Mouse (Mus musculus): ENCODE data around the gene Zfp592. TPM values are rescaled to one million over a fixed set of nuclear protein-coding genes. Genes with fewer than 3 reads are reported as not detected.
A peak's percentile ranks its signal among the peaks of the same experiment; 100 is the strongest.

Zfp592 gene
- polyA plus RNA-seq, 1 experiment from 2014 or later: 6.6 TPM

GRCm38 (mm10) chr7:81001844-81002243 is 8.4 kb downstream of the Zfp592 start:
- 84% methylated on average over 5 of the region's 5 CpGs for WGBS
- no peaks in the 10 kb centered on the region for H3K27me3 ChIP-seq (replicated peaks; ENCODE audit: insufficient read depth, low read length)
- H3K4me2 ChIP-seq (replicated peaks; ENCODE audit: low read depth, low read length): no peak overlapping the region
- no peak overlapping the region for H3K9ac ChIP-seq (replicated peaks; ENCODE audit: low read depth)
- H3K36me3 ChIP-seq (ENCODE audit: insufficient read depth, low read length): no peaks in the 10 kb centered on the region
- H3K9me3 ChIP-seq (ENCODE audit: low read length): no peaks in the 10 kb centered on the region
- no peak for DNase-seq (ENCODE audit: low spot score)
- no peak for TF ChIP-seq EP300 (IDR thresholded peaks at IDR 0.05)
- no peak for TF ChIP-seq CTCF (IDR thresholded peaks at IDR 0.05)
- H3K27ac ChIP-seq (ENCODE audit: low read length): no peak overlapping the region
- H3K4me1 ChIP-seq (ENCODE audit: insufficient read depth, low read depth, low read length): no peaks in the 10 kb centered on the region; the same call in 1 of the 2 replicates
- ATAC-seq: no peak
- H3K4me3 ChIP-seq (ENCODE audit: low read depth, low read length): no peak overlapping the region

GRCm38 (mm10) chr7:81004556-81005079 is 11.1 kb downstream of the Zfp592 start:
- no peak overlapping the region for H3K4me2 ChIP-seq (replicated peaks; ENCODE audit: low read depth, low read length)
- WGBS: 43% methylated on average over 3 of the region's 3 CpGs
- ATAC-seq: no peak

GRCm38 (mm10) chr7:81005969-81006368 is 12.5 kb downstream of the Zfp592 start:
- H3K9me3 ChIP-seq (ENCODE audit: low read length): no peaks in the 10 kb centered on the region
- DNase-seq (ENCODE audit: low spot score) (no peak), ATAC-seq (no peak)
- H3K9ac ChIP-seq (replicated peaks; ENCODE audit: low read depth): no peak overlapping the region
- no peaks in the 10 kb centered on the region for H3K27me3 ChIP-seq (replicated peaks; ENCODE audit: insufficient read depth, low read length)
- H3K36me3 ChIP-seq (ENCODE audit: insufficient read depth, low read length): no peaks in the 10 kb centered on the region
- no peak overlapping the region for H3K4me2 ChIP-seq (replicated peaks; ENCODE audit: low read depth, low read length)
- H3K4me1 ChIP-seq (ENCODE audit: insufficient read depth, low read depth, low read length): no peaks in the 10 kb centered on the region; the same call in 1 of the 2 replicates
- WGBS: 53% methylated on average over 1 of the region's 1 CpGs
- no peak overlapping the region for H3K4me3 ChIP-seq (ENCODE audit: low read depth, low read length)
- TF ChIP-seq EP300 (IDR thresholded peaks at IDR 0.05) (no peak), CTCF (IDR thresholded peaks at IDR 0.05) (no peak)
- no peak overlapping the region for H3K27ac ChIP-seq (ENCODE audit: low read length)

More at GRCm38 (mm10) chr7:81004556-81005079, 11.1 kb downstream of the Zfp592 start:
- no peaks in the 10 kb centered on the region; the same call in 1 of the 2 replicates for H3K4me1 ChIP-seq (ENCODE audit: insufficient read depth, low read depth, low read length)
- H3K27me3 ChIP-seq (replicated peaks; ENCODE audit: insufficient read depth, low read length): no peaks in the 10 kb centered on the region
- no peak overlapping the region for H3K4me3 ChIP-seq (ENCODE audit: low read depth, low read length)
- no peak for TF ChIP-seq EP300 (IDR thresholded peaks at IDR 0.05)
- no peak for TF ChIP-seq CTCF (IDR thresholded peaks at IDR 0.05)
- no peaks in the 10 kb centered on the region for H3K36me3 ChIP-seq (ENCODE audit: insufficient read depth, low read length)
- H3K9ac ChIP-seq (replicated peaks; ENCODE audit: low read depth): no peak overlapping the region
- H3K27ac ChIP-seq (ENCODE audit: low read length): no peak overlapping the region
- no peaks in the 10 kb centered on the region for H3K9me3 ChIP-seq (ENCODE audit: low read length)
- peak; percentile 30 for DNase-seq (ENCODE audit: low spot score)

- H3K9ac ChIP-seq (replicated peaks; ENCODE audit: low read depth): no peak overlapping the region
- TF ChIP-seq EP300 (IDR thresholded peaks at IDR 0.05): no peak
- no peak for TF ChIP-seq CTCF (IDR thresholded peaks at IDR 0.05)
- no peaks in the 10 kb centered on the region for H3K36me3 ChIP-seq (ENCODE audit: insufficient read depth, low read length)
- DNase-seq (ENCODE audit: low spot score) (no peak), ATAC-seq (no peak)
- no peak overlapping the region for H3K4me3 ChIP-seq (ENCODE audit: low read depth, low read length)
- H3K9me3 ChIP-seq (ENCODE audit: low read length): no peaks in the 10 kb centered on the region
- H3K27me3 ChIP-seq (replicated peaks; ENCODE audit: insufficient read depth, low read length): no peaks in the 10 kb centered on the region
- 55% methylated on average over 3 of the region's 3 CpGs for WGBS
- H3K4me1 ChIP-seq (ENCODE audit: insufficient read depth, low read depth, low read length): no peaks in the 10 kb centered on the region; the same call in 1 of the 2 replicates
- H3K27ac ChIP-seq (ENCODE audit: low read length): no peak overlapping the region
- H3K4me2 ChIP-seq (replicated peaks; ENCODE audit: low read depth, low read length): no peak overlapping the region
Observed at GRCm38 (mm10) chr7:81008285-81008684, 14.8 kb downstream of the Zfp592 start.

GRCm38 (mm10) chr7:81011576-81011975 is 18.1 kb downstream of the Zfp592 start:
- H3K4me3 ChIP-seq (ENCODE audit: low read depth, low read length): no peak overlapping the region
- ATAC-seq (no peak), DNase-seq (ENCODE audit: low spot score) (no peak)
- H3K9ac ChIP-seq (replicated peaks; ENCODE audit: low read depth): no peak overlapping the region
- H3K4me2 ChIP-seq (replicated peaks; ENCODE audit: low read depth, low read length): no peak overlapping the region
- 85% methylated on average over 3 of the region's 3 CpGs for WGBS
- H3K4me1 ChIP-seq (ENCODE audit: insufficient read depth, low read depth, low read length): no peaks in the 10 kb centered on the region
- no peaks in the 10 kb centered on the region for H3K9me3 ChIP-seq (ENCODE audit: low read length)
- TF ChIP-seq EP300 (IDR thresholded peaks at IDR 0.05) (no peak), CTCF (IDR thresholded peaks at IDR 0.05) (no peak)
- no peak overlapping the region for H3K27ac ChIP-seq (ENCODE audit: low read length)
- no peaks in the 10 kb centered on the region for H3K36me3 ChIP-seq (ENCODE audit: insufficient read depth, low read length)
- H3K27me3 ChIP-seq (replicated peaks; ENCODE audit: insufficient read depth, low read length): no peaks in the 10 kb centered on the region

GRCm38 (mm10) chr7:81020307-81020706 is 26.8 kb downstream of the Zfp592 start:
- ATAC-seq (no peak), DNase-seq (ENCODE audit: low spot score) (no peak)
- Histone ChIP-seq H3K36me3 (ENCODE audit: insufficient read depth, low read length) (peaks cover 20% of the 10 kb centered on the region), H3K27ac (ENCODE audit: low read length) (no peak overlapping the region), H3K4me3 (ENCODE audit: low read depth, low read length) (no peak overlapping the region), H3K9me3 (ENCODE audit: low read length) (no peaks in the 10 kb centered on the region), H3K4me2 (replicated peaks; ENCODE audit: low read depth, low read length) (no peak overlapping the region), H3K9ac (replicated peaks; ENCODE audit: low read depth) (no peak overlapping the region), H3K4me1 (ENCODE audit: insufficient read depth, low read depth, low read length) (no peaks in the 10 kb centered on the region), H3K27me3 (replicated peaks; ENCODE audit: insufficient read depth, low read length) (no peaks in the 10 kb centered on the region)
- no peak for TF ChIP-seq CTCF (IDR thresholded peaks at IDR 0.05)
- WGBS: 77% methylated on average over 11 of the region's 11 CpGs

GRCm38 (mm10) chr7:81022731-81023130 is 29.2 kb downstream of the Zfp592 start:
- no peak overlapping the region for H3K4me3 ChIP-seq (ENCODE audit: low read depth, low read length)
- ATAC-seq (no peak), DNase-seq (ENCODE audit: low spot score) (no peak)
- H3K4me1 ChIP-seq (ENCODE audit: insufficient read depth, low read depth, low read length): no peaks in the 10 kb centered on the region
- peaks cover 27% of the 10 kb centered on the region for H3K36me3 ChIP-seq (ENCODE audit: insufficient read depth, low read length)
- H3K9me3 ChIP-seq (ENCODE audit: low read length): no peaks in the 10 kb centered on the region
- no peaks in the 10 kb centered on the region for H3K27me3 ChIP-seq (replicated peaks; ENCODE audit: insufficient read depth, low read length)
- no peak overlapping the region for H3K27ac ChIP-seq (ENCODE audit: low read length)
- TF ChIP-seq EP300 (IDR thresholded peaks at IDR 0.05): no peak
- TF ChIP-seq CTCF (IDR thresholded peaks at IDR 0.05): no peak
- H3K4me2 ChIP-seq (replicated peaks; ENCODE audit: low read depth, low read length): no peak overlapping the region
- H3K9ac ChIP-seq (replicated peaks; ENCODE audit: low read depth): no peak overlapping the region

Data from lung, postnatal 0 days (tissue).